Mouse (Mus musculus) spleen, embryonic (tissue): ENCODE results near the gene Pcp4l1.

Source experiments
- CTCF ChIA-PET: fragments of 350-600 bp; sonication (Branson Sonifier 250); formaldehyde crosslinking; loops from one replicate; lab custom pipeline; 2022; lab: Charles Lee

Pcp4l1 gene

DNA sequence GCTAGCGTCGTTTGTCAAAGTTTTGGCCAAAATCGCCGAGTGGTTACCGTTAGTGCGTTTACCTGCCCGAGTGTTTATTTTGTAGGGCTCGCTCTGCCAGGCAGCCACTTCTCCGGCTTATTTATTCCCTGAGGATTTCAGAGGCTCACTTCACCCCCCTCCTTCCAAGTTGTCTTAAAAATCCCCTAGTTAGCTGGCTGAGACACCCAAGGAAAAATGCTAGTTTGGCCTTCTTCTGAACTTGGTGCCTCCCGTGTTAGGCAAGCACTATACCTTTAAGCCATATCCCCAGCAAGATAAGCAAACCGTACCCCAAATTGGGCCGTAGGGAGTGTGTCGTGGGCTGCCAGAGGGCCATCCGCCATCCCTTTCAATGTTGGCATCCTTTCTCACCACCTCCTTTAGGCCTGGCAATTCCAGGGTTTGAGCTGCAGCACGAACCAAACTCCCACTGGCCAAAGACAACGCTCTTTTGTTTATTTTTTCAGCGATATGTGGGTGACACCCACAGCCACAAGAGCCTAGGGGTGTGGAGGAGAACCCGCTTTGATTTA is 45.2 kb downstream of the Pcp4l1 start:
- CTCF ChIA-PET, result interaction anchor here (1.2 kb wide), 1 partner anchor 10 kb away, joined by 3 read pairs; no protein-coding TSS in a partner anchor

DNA sequence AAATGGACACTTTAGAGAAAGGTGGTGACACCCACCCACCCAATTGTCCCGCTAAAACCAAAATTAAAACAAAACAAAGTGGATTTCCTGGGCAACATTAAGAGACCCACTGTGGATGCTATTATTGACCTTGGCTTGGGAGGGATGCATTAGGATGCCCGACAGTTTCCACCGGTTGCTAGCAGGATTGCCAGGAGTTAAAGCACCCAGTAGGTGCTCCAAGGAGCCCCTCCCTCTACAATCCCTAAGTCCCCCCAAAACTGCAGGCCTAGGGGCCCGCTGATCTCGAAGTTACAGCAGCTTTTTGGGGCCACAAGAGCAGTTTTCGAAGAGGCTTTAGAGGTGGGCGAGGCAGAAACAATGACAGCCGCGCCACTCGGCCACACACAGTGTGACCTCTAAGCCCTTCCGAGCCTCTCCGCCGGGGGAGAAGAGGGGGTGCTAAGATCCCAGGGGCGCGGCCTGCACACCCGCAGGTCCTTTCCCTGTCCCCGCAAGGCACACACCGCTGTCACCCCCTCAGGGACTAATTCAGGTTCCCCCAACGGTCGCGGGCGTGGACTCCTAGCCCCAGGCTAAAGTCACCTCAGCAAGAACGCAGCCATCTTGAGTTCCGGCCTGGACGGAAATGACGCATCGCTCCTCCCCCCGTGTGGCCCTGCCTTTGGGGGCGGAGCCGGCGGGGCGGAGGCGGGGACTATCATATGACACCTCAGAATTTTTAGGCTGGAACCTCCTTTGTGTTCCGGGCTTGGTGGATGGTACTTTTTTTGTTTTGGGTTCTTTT is 45.9 kb downstream of the Pcp4l1 start, which contains the start of the genes Sdhc and Mpz:
Gene Sdhc (minus strand): TSS at position 630 of the 787 bp plus-strand sequence.
Gene Mpz (plus strand): TSS at position 738 of the 787 bp plus-strand sequence.
- CTCF ChIA-PET, result interaction anchor here (0.7 kb wide), 1 partner anchor 520 kb away, joined by 3 read pairs; no protein-coding TSS in a partner anchor

DNA sequence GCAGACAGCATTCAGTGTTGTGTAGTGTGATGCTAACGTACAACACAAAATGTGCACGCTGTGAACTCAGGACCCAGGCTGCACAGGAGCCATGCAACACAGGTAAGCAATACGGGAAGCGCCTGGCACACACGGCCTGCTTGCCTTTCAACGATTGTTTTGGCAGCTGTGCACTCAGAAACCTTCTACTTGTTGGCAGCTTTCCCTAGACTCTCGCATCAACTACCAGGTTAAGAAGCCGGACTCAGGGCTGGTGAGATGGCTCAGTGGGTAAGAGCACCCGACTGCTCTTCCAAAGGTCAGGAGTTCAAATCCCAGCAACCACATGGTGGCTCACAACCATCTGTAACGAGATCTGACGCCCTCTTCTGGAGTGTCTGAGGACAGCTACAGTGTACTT is 53.1 kb downstream of the Pcp4l1 start:
- CTCF ChIA-PET, result interaction anchor here (0.6 kb wide), 1 partner anchor 41 kb away, joined by 3 read pairs; no protein-coding TSS in a partner anchor

DNA sequence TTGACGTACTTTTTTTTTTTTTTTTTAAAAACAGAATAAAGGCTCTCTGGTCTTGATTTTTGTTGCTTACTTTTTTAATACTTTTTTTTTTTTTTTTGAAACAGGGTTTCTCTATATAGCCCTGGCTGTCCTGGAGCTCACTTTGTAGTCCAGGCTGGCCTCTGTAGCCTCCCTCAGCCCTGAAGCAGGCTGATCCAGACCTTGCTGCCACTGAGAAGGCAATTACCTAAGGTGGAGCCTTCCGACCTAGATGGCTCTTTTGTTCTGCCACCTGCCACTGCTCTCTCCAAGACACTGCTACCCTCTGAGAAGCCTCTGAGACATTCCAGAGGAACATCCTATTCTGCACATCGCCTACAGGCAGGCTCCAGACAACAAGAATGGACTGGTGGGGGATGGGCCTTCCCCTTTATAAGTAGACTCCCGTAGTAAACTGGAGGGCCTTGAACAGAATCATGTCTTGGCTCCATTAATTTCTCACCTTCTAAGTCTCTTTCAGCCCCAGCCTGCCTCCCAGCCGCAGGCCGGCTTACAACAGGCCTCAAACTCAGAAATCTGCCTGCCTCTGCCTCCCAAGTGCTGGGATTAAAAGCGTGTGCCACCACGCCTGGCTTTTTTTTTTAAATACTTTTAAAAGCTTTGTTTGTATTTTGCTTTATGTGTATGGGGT is 58.4 kb downstream of the Pcp4l1 start:
- CTCF ChIA-PET, result interaction anchor here (0.6 kb wide), 1 partner anchor 165 kb away, joined by 6 read pairs; no protein-coding TSS in a partner anchor

DNA sequence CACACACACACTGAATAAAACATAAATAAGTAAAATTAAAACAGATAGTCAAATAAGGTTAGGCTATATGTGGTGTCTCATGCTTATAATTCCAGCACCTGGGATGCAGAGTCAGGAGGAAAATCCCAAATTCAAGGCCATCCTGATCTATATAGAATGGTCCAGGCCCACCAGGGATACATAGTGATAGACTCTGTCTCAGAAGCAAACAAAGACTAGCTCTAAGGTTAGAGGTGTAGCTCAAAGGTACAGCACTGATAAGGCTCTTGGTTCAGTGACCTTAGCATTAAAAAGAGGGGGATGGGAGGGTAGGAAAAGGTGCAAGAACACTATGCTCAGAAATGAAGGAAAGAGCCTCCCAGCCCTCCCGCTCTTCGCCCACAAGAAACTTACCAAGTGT is 60.5 kb downstream of the Pcp4l1 start:
- CTCF ChIA-PET, result no interaction called here

DNA sequence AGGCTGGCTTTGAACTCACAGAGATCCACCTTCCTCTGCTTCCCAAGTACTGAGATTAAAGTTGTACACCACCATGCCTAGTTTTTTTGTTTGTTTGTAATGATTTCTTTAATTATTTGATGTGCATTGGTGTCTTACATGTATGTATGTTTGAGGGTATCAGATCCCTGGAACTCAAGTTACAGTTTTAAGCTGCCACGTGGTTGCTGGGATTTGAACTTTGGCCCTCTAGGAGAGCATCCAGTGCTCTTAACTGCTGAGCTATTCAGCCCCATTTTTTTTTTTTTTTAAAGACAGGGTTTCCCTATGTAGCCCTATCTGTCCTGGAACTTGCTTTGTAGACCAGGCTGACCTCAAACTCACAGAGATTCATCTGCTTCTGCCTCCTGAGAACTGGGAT is 65.1 kb downstream of the Pcp4l1 start:
- CTCF ChIA-PET, result interaction anchor here (0.7 kb wide), 1 partner anchor 11 kb away, joined by 3 read pairs; no protein-coding TSS in a partner anchor

DNA sequence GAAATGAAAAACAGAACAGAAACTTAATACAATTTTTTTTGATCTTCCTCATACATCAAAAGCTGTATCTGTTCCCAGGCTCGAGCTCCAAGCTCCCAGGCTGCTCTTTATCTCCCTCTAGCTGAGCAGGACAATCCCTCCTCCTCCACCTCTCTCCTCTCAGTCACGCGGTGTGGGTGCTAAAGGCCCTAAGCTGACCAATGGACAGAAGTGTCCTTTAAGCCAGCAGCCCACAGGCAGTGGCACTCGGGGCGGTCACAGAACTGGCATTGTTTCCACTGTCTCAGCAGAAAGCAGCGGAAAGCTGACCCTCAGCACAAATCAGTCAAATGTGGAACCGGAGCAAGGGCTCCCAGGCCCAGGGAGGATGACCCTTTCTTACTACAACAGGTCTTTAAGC is 66.8 kb downstream of the Pcp4l1 start:
- CTCF ChIA-PET, result no interaction called here

DNA sequence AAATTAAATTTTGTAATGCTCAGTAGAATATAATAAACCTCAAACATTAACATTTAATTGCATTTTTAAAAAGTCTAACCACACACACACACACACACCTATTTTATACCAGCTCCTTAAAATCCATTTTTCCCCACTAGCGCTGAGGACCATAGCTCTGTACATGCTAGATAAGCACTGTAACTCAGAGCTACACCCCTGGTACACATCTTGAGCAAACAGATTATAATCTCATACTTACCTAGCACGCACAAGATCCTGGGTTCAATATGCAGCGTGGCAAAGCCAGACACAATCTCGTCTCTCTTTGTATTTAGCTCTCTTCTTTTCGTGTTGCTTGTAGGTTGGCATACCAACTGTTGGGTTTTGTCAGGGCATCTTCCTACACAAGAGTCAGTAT is 71.7 kb downstream of the Pcp4l1 start:
- CTCF ChIA-PET, result no interaction called here
